Mouse (Mus musculus) heart, postnatal 0 days (tissue): ENCODE measurements around the gene Snap91.

Source experiments
- CTCF ChIP-seq: IDR thresholded peaks from 2 replicates; pipeline ENCODE4 v1.5.1; 2016; ENCODE audit warnings: antibody characterized with exemption, control low read depth, low read depth
- EP300 ChIP-seq: IDR thresholded peaks from 2 replicates; pipeline ENCODE4 v1.6.1; 2016; ENCODE audit warnings: antibody characterized with exemption, low read depth

DNA sequence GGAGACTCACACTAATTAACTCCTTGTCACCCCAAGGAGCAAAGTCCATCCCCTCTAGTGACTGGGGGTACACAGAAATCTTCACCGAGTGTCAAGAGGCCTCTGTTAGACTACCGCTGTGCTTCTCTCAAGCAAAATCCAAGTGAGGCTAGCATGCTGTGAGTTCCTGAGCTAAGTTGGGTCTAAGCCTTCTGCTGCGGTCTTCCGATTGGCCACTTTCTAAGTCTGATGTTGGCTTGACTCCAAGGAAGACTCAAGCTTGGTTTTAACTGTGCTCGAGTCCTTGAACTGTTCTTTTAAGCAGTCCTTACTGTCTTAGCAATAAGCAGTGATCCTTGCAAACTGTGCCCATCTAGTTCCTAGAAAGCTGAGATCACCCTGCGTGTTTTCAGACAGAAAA lies 91.3 kb downstream of the Snap91 start:
- TF ChIP-seq CTCF (no peak), EP300 (no peak)
